ENCODE assay signal across 14 mouse cellular contexts in the genomic region with DNA sequence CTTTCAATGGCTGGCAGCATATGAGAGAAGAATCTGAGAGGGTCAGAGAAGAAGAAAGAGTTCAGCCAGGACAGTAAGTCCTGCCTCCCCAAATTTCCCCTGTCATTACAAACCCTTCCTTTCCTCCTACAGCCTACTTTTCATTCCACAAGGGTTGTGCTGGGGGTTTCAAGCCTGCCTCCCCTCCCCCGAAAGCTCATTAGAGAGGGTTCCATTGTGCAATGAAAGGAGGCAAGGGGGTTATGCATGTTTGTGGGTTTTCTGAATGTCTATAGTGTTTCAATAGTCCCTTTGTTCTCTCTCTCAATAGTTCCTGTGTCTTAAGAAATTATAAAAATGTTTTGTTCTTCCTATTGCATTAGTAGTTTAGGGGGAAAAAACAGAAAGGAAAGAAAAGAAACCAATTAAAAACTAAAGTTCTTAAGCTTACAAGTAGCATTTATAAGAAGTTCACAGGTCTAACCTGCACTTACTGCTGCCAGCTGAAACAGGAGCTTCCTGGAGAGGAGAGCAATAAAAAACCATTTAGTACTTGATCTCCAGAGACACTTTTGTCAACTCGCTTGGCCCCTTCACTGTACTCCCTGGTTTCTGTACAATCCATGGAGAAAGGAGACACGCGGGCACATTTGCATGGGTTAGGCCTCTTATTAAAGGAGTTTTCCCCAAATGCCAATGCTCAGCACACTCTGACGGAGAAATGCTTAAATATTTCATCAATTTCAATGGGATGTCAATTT.
DNase-seq lines count a peak whose midpoint lies in the region; ATAC-seq and TF ChIP-seq lines count a peak whose summit lies in the region.
"Had no signal": no experiment of that assay in that cellular context is flagged by ENCODE, and none has a peak within 500 bp of the region (broad histone marks: within the 10 kb centered on the region; RNA-seq: fewer than 3 reads in every experiment).

No protein-coding gene starts in this region.

- peaks cover 17% of the 10 kb centered on the region for H3K4me1 ChIP-seq in hindbrain, embryonic 10.5 days (replicated peaks)
- H3K4me1 ChIP-seq in hindbrain, embryonic 13.5 days (replicated peaks) = peaks cover 12% of the 10 kb centered on the region; the same call in 1 of the 2 replicates
- peaks cover 9% of the 10 kb centered on the region for H3K4me1 ChIP-seq in forebrain, embryonic 16.5 days (replicated peaks; ENCODE audit: control insufficient read depth, insufficient read depth, low read length)
- no peaks in the 10 kb centered on the region for H3K4me1 ChIP-seq in midbrain, postnatal 0 days (ENCODE audit: insufficient read depth, low read length)

- peak; percentile 9 for DNase-seq in hindbrain, embryonic 10.5 days (ENCODE audit: low spot score)
- peak; percentile 42 for DNase-seq in embryo, embryonic 10.5 days (ENCODE audit: low spot score)
- peak; percentile 38 for DNase-seq in midbrain, postnatal 0 days (ENCODE audit: low spot score)
- DNase-seq in cerebellum, adult 18-20 months = no peak
- no peak for DNase-seq in right cerebral cortex, postnatal 14 days
- no peak for DNase-seq in adrenal gland, postnatal 25 days
- DNase-seq: heart, adult 2 months; liver, postnatal 0 days; spleen, adult 18-20 months; thymus, postnatal 14 days had no signal

- no peaks in the 10 kb centered on the region for H3K27me3 ChIP-seq in hindbrain, embryonic 10.5 days (ENCODE audit: insufficient read depth, poor library complexity, severe bottlenecking)
- H3K27me3 ChIP-seq in hindbrain, embryonic 13.5 days = no peaks in the 10 kb centered on the region
- no peaks in the 10 kb centered on the region for H3K27me3 ChIP-seq in forebrain, embryonic 16.5 days (replicated peaks; ENCODE audit: control insufficient read depth, insufficient read depth, low read length)
- H3K27me3 ChIP-seq in midbrain, postnatal 0 days (ENCODE audit: insufficient read depth, low read length) = no peaks in the 10 kb centered on the region

- no peaks in the 10 kb centered on the region for H3K36me3 ChIP-seq in hindbrain, embryonic 10.5 days
- no peaks in the 10 kb centered on the region for H3K36me3 ChIP-seq in hindbrain, embryonic 13.5 days
- H3K36me3 ChIP-seq in forebrain, embryonic 16.5 days (ENCODE audit: control insufficient read depth, insufficient read depth) = no peaks in the 10 kb centered on the region
- no peaks in the 10 kb centered on the region for H3K36me3 ChIP-seq in midbrain, postnatal 0 days (ENCODE audit: insufficient read depth, low read length)
- H3K36me3 ChIP-seq: hindbrain, embryonic 15.5 days had no signal

- TF ChIP-seq CTCF in midbrain, postnatal 0 days (IDR thresholded peaks at IDR 0.05) = no peak

- H3K9me3 ChIP-seq in hindbrain, embryonic 10.5 days = no peaks in the 10 kb centered on the region
- H3K9me3 ChIP-seq in hindbrain, embryonic 13.5 days = no peaks in the 10 kb centered on the region
- no peaks in the 10 kb centered on the region for H3K9me3 ChIP-seq in forebrain, embryonic 16.5 days (ENCODE audit: control insufficient read depth, low read length)
- no peaks in the 10 kb centered on the region for H3K9me3 ChIP-seq in midbrain, postnatal 0 days (ENCODE audit: low read length)
- H3K9me3 ChIP-seq: hindbrain, embryonic 15.5 days had no signal

- no peak overlapping the region for H3K4me3 ChIP-seq in hindbrain, embryonic 10.5 days
- H3K4me3 ChIP-seq in hindbrain, embryonic 13.5 days = no peak overlapping the region
- no peak overlapping the region for H3K4me3 ChIP-seq in forebrain, embryonic 16.5 days (replicated peaks; ENCODE audit: low read length)
- H3K4me3 ChIP-seq in midbrain, postnatal 0 days (ENCODE audit: low read depth, low read length) = no peak overlapping the region
- H3K4me3 ChIP-seq: heart, adult 2 months; hindbrain, embryonic 15.5 days had no signal

- H3K27ac ChIP-seq in hindbrain, embryonic 10.5 days = peak overlapping the region; percentile 45
- H3K27ac ChIP-seq in hindbrain, embryonic 13.5 days = no peak overlapping the region
- no peak overlapping the region for H3K27ac ChIP-seq in forebrain, embryonic 16.5 days (ENCODE audit: low read length)
- no peak overlapping the region for H3K27ac ChIP-seq in midbrain, postnatal 0 days (ENCODE audit: low read depth, low read length)
- H3K27ac ChIP-seq: heart, adult 2 months; hindbrain, embryonic 15.5 days; kidney, postnatal 0 days had no signal

- WGBS in hindbrain, embryonic 10.5 days = 59% methylated on average over 5 of the region's 5 CpGs
- 31% methylated on average over 5 of the region's 5 CpGs for WGBS in hindbrain, embryonic 13.5 days
- 11% methylated on average over 5 of the region's 5 CpGs for WGBS in forebrain, embryonic 16.5 days
- 47% methylated on average over 5 of the region's 5 CpGs for WGBS in midbrain, postnatal 0 days

- no peak for ATAC-seq in hindbrain, embryonic 13.5 days (ENCODE audit: low FRiP score)
- peak; percentile 87 for ATAC-seq in forebrain, embryonic 16.5 days
- no peak for ATAC-seq in midbrain, postnatal 0 days (ENCODE audit: low FRiP score)
- ATAC-seq: liver, postnatal 0 days had no signal

- no peak overlapping the region for H3K4me2 ChIP-seq in hindbrain, embryonic 13.5 days
- H3K4me2 ChIP-seq in forebrain, embryonic 16.5 days (ENCODE audit: low read length) = no peak overlapping the region
- H3K4me2 ChIP-seq in midbrain, postnatal 0 days (ENCODE audit: low read depth, low read length, poor library complexity, severe bottlenecking) = no peak overlapping the region
- H3K4me2 ChIP-seq: hindbrain, embryonic 15.5 days had no signal

- no peak overlapping the region for H3K9ac ChIP-seq in hindbrain, embryonic 13.5 days
- no peak overlapping the region for H3K9ac ChIP-seq in forebrain, embryonic 16.5 days (replicated peaks; ENCODE audit: low read depth, low read length)
- no peak overlapping the region for H3K9ac ChIP-seq in midbrain, postnatal 0 days (replicated peaks; ENCODE audit: low read length, poor library complexity, severe bottlenecking)
- H3K9ac ChIP-seq: hindbrain, embryonic 15.5 days; liver, postnatal 0 days had no signal

Comparison
In these comparisons a context has a peak if more than half of its experiments do, and no peak if none do; other contexts are left out.
1. DNase-seq: peak in hindbrain, embryonic 10.5 days (single experiment), embryo, embryonic 10.5 days (single experiment) and midbrain, postnatal 0 days (single experiment); none in cerebellum, adult 18-20 months (0 of 2), right cerebral cortex, postnatal 14 days (single experiment) and adrenal gland, postnatal 25 days (single experiment).